Mouse (Mus musculus): ENCODE results near the gene Gm17416. TPM values are rescaled to one million over a fixed set of nuclear protein-coding genes. Genes with fewer than 3 reads are reported as not detected.
A peak's percentile ranks its signal among the peaks of the same experiment; 100 is the strongest.

Gm17416 gene
- total and polyA plus RNA-seq, 3 experiments: not detected

DNA sequence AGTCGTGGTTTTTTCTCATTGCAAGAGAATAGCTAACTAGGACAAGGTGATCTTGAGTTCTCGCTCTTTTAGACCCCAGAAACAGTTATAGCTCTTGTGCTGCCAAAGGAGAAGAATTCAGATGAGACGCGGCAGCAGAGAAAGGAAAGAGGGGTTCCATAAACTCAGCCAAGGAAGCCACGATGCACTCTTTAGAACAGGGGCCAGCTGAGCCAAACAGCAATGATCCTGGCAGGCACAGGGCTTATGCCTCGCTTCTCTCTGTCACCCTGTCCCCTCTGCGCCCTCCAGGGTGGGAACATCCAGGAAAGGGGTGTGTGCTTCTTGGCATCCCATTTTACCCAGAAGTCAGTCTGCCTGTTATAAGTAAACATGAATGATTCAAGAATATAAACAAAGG, 30.2 kb downstream of the Gm17416 start, which contains the start of gene Defb45:
Defb45 (minus strand) TSS at position 101 of the 400 bp plus-strand sequence.
- intact Hi-C loops (cut with DNase I): no loop called here
- Histone ChIP-seq H3K27ac (no peak within 1 kb of the TSS), H3K79me2 (replicated peaks; ENCODE audit: control insufficient read depth, insufficient read depth, low read length) (no peaks in the 10 kb centered on the region), H3K4me1 (ENCODE audit: control insufficient read depth, insufficient read depth, low read length) (no peaks in the 10 kb centered on the region), H3K4me3 (no peak within 1 kb of the TSS), H3K36me3 (ENCODE audit: control insufficient read depth, insufficient read depth, low read length) (no peaks in the 10 kb centered on the region), H3K27me3 (ENCODE audit: control insufficient read depth, insufficient read depth, low read length) (no peaks in the 10 kb centered on the region), H3K9ac (ENCODE audit: low read depth, low read length) (no peak within 1 kb of the TSS)
- WGBS: 57% methylated on average over 7 of the region's 7 CpGs
- TF ChIP-seq POLR2A (IDR thresholded peaks at IDR 0.05; ENCODE audit: insufficient read depth, low read depth, low read length) (no peak), EP300 (IDR thresholded peaks at IDR 0.05; ENCODE audit: insufficient read depth, low read depth, low read length) (no peak), CTCF (IDR thresholded peaks at IDR 0.05) (no peak)
- no peak for DNase-seq

DNA sequence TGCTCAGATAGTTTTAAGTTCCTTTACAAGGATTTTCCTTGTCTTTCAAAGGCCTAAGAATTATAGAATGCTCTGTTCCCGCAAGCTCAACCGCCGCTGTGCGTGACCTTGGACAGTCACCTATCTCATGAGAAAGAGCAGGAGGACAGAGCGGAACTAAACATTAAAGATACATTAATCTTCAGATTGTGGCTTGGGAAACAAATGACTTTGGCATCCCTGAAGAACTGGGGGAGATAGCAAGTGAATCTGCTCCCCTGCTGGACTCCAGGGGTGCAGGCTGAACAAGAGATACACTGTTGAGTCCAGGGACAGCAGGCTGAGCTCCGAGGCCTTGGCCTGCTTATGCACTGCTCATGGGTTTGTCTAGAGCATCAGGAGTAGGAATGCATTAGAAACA, 30.9 kb downstream of the Gm17416 start:
- DNase-seq: no peak
- 73% methylated on average over 6 of the region's 6 CpGs for WGBS
- intact Hi-C loops (cut with DNase I): loop anchor here (5.0 kb wide), 1 partner anchor 128 kb away; no protein-coding TSS in a partner anchor

GRCm38 (mm10) chr2:152601275-152601960, 32.3 kb downstream of the Gm17416 start:
- H3K79me2 ChIP-seq (replicated peaks; ENCODE audit: control insufficient read depth, insufficient read depth, low read length): no peaks in the 10 kb centered on the region
- H3K27ac ChIP-seq: no peak overlapping the region
- H3K4me3 ChIP-seq: no peak overlapping the region
- no peak overlapping the region for H3K9ac ChIP-seq (ENCODE audit: low read depth, low read length)
- H3K36me3 ChIP-seq (ENCODE audit: control insufficient read depth, insufficient read depth, low read length): no peaks in the 10 kb centered on the region
- 66% methylated on average over 4 of the region's 4 CpGs for WGBS
- intact Hi-C loops (cut with DNase I): loop anchor here (5.0 kb wide), 1 partner anchor 129 kb away; no protein-coding TSS in a partner anchor
- TF ChIP-seq EP300 (IDR thresholded peaks at IDR 0.05; ENCODE audit: insufficient read depth, low read depth, low read length) (no peak), CTCF (IDR thresholded peaks at IDR 0.05) (peak; percentile 37), POLR2A (IDR thresholded peaks at IDR 0.05; ENCODE audit: insufficient read depth, low read depth, low read length) (no peak)
- no peak for DNase-seq
- no peaks in the 10 kb centered on the region for H3K27me3 ChIP-seq (ENCODE audit: control insufficient read depth, insufficient read depth, low read length)
- no peaks in the 10 kb centered on the region for H3K4me1 ChIP-seq (ENCODE audit: control insufficient read depth, insufficient read depth, low read length)

More for the DNA sequence above, 30.9 kb downstream of the Gm17416 start:
- Histone ChIP-seq H3K4me1 (ENCODE audit: control insufficient read depth, insufficient read depth, low read length) (no peaks in the 10 kb centered on the region), H3K9ac (ENCODE audit: low read depth, low read length) (no peak overlapping the region), H3K4me3 (no peak overlapping the region), H3K27me3 (ENCODE audit: control insufficient read depth, insufficient read depth, low read length) (no peaks in the 10 kb centered on the region), H3K36me3 (ENCODE audit: control insufficient read depth, insufficient read depth, low read length) (no peaks in the 10 kb centered on the region), H3K27ac (no peak overlapping the region), H3K79me2 (replicated peaks; ENCODE audit: control insufficient read depth, insufficient read depth, low read length) (no peaks in the 10 kb centered on the region)
- TF ChIP-seq CTCF (IDR thresholded peaks at IDR 0.05) (no peak), EP300 (IDR thresholded peaks at IDR 0.05; ENCODE audit: insufficient read depth, low read depth, low read length) (no peak), POLR2A (IDR thresholded peaks at IDR 0.05; ENCODE audit: insufficient read depth, low read depth, low read length) (no peak)

DNA sequence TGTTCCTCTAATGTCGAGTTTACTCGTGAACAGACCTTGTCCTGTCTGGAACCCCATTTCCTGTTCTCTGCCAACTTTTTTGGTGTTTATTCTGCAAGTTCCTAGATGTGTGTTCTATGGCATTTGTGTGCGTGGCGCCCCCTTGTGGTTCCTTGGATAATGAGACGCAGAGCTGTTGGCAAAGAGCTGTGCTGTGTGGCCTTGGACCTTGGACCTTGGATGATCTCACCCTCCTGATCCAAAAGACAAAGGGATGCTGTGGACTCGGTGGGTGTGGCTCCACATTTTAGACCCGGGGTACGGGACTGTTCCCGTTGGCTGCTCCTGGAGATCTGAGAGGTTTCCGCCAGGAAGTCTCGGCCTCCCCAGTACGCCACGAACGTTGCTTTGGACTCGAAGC, 34.9 kb downstream of the Gm17416 start, which contains the start of gene Defb36:
Defb36 (plus strand) TSS at position 271 of the 400 bp plus-strand sequence.
- DNase-seq: peak; percentile 20 to 47
- WGBS: 68% methylated on average over 15 of the region's 15 CpGs
- TF ChIP-seq EP300 (IDR thresholded peaks at IDR 0.05; ENCODE audit: insufficient read depth, low read depth, low read length) (no peak), CTCF (IDR thresholded peaks at IDR 0.05) (peak; percentile 69)
- Histone ChIP-seq H3K36me3 (ENCODE audit: control insufficient read depth, insufficient read depth, low read length) (no peaks in the 10 kb centered on the region), H3K79me2 (replicated peaks; ENCODE audit: control insufficient read depth, insufficient read depth, low read length) (no peaks in the 10 kb centered on the region), H3K27ac (no peak within 1 kb of the TSS), H3K9ac (ENCODE audit: low read depth, low read length) (no peak within 1 kb of the TSS), H3K27me3 (ENCODE audit: control insufficient read depth, insufficient read depth, low read length) (no peaks in the 10 kb centered on the region), H3K4me3 (no peak within 1 kb of the TSS), H3K4me1 (ENCODE audit: control insufficient read depth, insufficient read depth, low read length) (no peaks in the 10 kb centered on the region)
- intact Hi-C loops (cut with DNase I): loop anchor here (1.0 to 5.0 kb wide), 2 partner anchors 50 to 132 kb away; no protein-coding TSS in a partner anchor

- 52% methylated on average over 6 of the region's 6 CpGs for WGBS
- Histone ChIP-seq H3K27me3 (ENCODE audit: control insufficient read depth, insufficient read depth, low read length) (no peaks in the 10 kb centered on the region), H3K4me3 (no peak overlapping the region), H3K9ac (ENCODE audit: low read depth, low read length) (no peak overlapping the region), H3K4me1 (ENCODE audit: control insufficient read depth, insufficient read depth, low read length) (no peaks in the 10 kb centered on the region), H3K36me3 (ENCODE audit: control insufficient read depth, insufficient read depth, low read length) (no peaks in the 10 kb centered on the region), H3K79me2 (replicated peaks; ENCODE audit: control insufficient read depth, insufficient read depth, low read length) (no peaks in the 10 kb centered on the region), H3K27ac (no peak overlapping the region)
- no peak for DNase-seq
- intact Hi-C loops (cut with DNase I): no loop called here
- no peak for TF ChIP-seq POLR2A (IDR thresholded peaks at IDR 0.05; ENCODE audit: insufficient read depth, low read depth, low read length)
These were observed 38.6 kb downstream of the Gm17416 start for GRCm38 (mm10) chr2:152607746-152608145.

- intact Hi-C loops (cut with DNase I): no loop called here
- H3K4me3 ChIP-seq: no peak overlapping the region
- 100% methylated on average over 1 of the region's 1 CpGs for WGBS
- no peaks in the 10 kb centered on the region for H3K79me2 ChIP-seq (replicated peaks; ENCODE audit: control insufficient read depth, insufficient read depth, low read length)
- H3K9ac ChIP-seq (ENCODE audit: low read depth, low read length): no peak overlapping the region
- no peaks in the 10 kb centered on the region for H3K4me1 ChIP-seq (ENCODE audit: control insufficient read depth, insufficient read depth, low read length)
- no peak overlapping the region for H3K27ac ChIP-seq
- no peak for DNase-seq
- no peaks in the 10 kb centered on the region for H3K27me3 ChIP-seq (ENCODE audit: control insufficient read depth, insufficient read depth, low read length)
- TF ChIP-seq CTCF (IDR thresholded peaks at IDR 0.05): no peak
- TF ChIP-seq POLR2A (IDR thresholded peaks at IDR 0.05; ENCODE audit: insufficient read depth, low read depth, low read length): no peak
- no peak for TF ChIP-seq EP300 (IDR thresholded peaks at IDR 0.05; ENCODE audit: insufficient read depth, low read depth, low read length)
- no peaks in the 10 kb centered on the region for H3K36me3 ChIP-seq (ENCODE audit: control insufficient read depth, insufficient read depth, low read length)
These were observed 39.6 kb downstream of the Gm17416 start for GRCm38 (mm10) chr2:152608719-152609118.

Data from heart, adult 2 months (tissue).